Mouse (Mus musculus): ENCODE results near the gene Gck. TPM values are rescaled to one million over a fixed set of nuclear protein-coding genes. Genes with fewer than 3 reads are reported as not detected.
A peak's percentile ranks its signal among the peaks of the same experiment; 100 is the strongest.

The Gck gene
- total RNA-seq (2021): 1 to 10 TPM in 1 of 2 experiments, under 1 TPM in 1; 0.29 to 1.3 TPM
- long read RNA-seq, experiment 1, partial matches to known transcripts: 1 of 2 reads
- long read RNA-seq, experiment 1, other reads (novel, unspliced or antisense): 0 of 2 reads
- long read RNA-seq, experiment 2, partial matches to known transcripts: 0 of 2 reads
- long read RNA-seq, experiment 2, other reads (novel, unspliced or antisense): 0 of 2 reads

GRCm38 (mm10) chr11:5949586-5950352 is at the start of gene Gck:
Gene Gck, minus strand, starts transcription at chr11:5950081.
- intact Hi-C loops (cut with DNase I; ENCODE audit: low total_unique reads): no loop called here
- DNase-seq: no peak

- intact Hi-C loops (cut with DNase I; ENCODE audit: low total_unique reads): no loop called here
- no peak for DNase-seq
Observed at GRCm38 (mm10) chr11:5998472-5998871, 48.6 kb upstream of the Gck start.

- peak; percentile 86 for DNase-seq
- intact Hi-C loops (cut with DNase I; ENCODE audit: low total_unique reads): loop anchor here (2.0 kb wide), 1 partner anchor 191 kb away; no protein-coding TSS in a partner anchor
Observed at GRCm38 (mm10) chr11:5995989-5996388, 46.1 kb upstream of the Gck start.

GRCm38 (mm10) chr11:5994880-5995279 is 45.0 kb upstream of the Gck start:
- no peak for DNase-seq
- intact Hi-C loops (cut with DNase I; ENCODE audit: low total_unique reads): loop anchor here (5.0 kb wide), 2 partner anchors 32 to 267 kb away; no protein-coding TSS in a partner anchor

GRCm38 (mm10) chr11:5994212-5994611 is 44.3 kb upstream of the Gck start:
- no peak for DNase-seq
- intact Hi-C loops (cut with DNase I; ENCODE audit: low total_unique reads): loop anchor here (5.0 kb wide), 2 partner anchors 33 to 268 kb away; no protein-coding TSS in a partner anchor

- peak; percentile 40 for DNase-seq
- intact Hi-C loops (cut with DNase I; ENCODE audit: low total_unique reads): loop anchor here (5.0 kb wide), 2 partner anchors 36 to 271 kb away; no protein-coding TSS in a partner anchor
Observed at GRCm38 (mm10) chr11:5990910-5991309, 41.0 kb upstream of the Gck start.

- intact Hi-C loops (cut with DNase I; ENCODE audit: low total_unique reads): loop anchor here (5.0 kb wide), 2 partner anchors 37 to 272 kb away; no protein-coding TSS in a partner anchor
Observed at GRCm38 (mm10) chr11:5989954-5990593, 40.2 kb upstream of the Gck start.

GRCm38 (mm10) chr11:5988126-5988525 is 38.2 kb upstream of the Gck start:
- intact Hi-C loops (cut with DNase I; ENCODE audit: low total_unique reads): no loop called here
- no peak for DNase-seq

More at GRCm38 (mm10) chr11:5989954-5990593, 40.2 kb upstream of the Gck start:
- DNase-seq: no peak

- intact Hi-C loops (cut with DNase I; ENCODE audit: low total_unique reads): no loop called here
- DNase-seq: no peak
Observed at GRCm38 (mm10) chr11:5983629-5984028, 33.7 kb upstream of the Gck start.

GRCm38 (mm10) chr11:5981323-5981722 is 31.4 kb upstream of the Gck start:
- intact Hi-C loops (cut with DNase I; ENCODE audit: low total_unique reads): no loop called here
- DNase-seq: no peak

GRCm38 (mm10) chr11:5980561-5980960 is 30.7 kb upstream of the Gck start:
- intact Hi-C loops (cut with DNase I; ENCODE audit: low total_unique reads): no loop called here
- DNase-seq: no peak

- intact Hi-C loops (cut with DNase I; ENCODE audit: low total_unique reads): no loop called here
- no peak for DNase-seq
Observed at GRCm38 (mm10) chr11:5980108-5980507, 30.2 kb upstream of the Gck start.

GRCm38 (mm10) chr11:5979088-5979487 is 29.2 kb upstream of the Gck start:
- no peak for DNase-seq
- intact Hi-C loops (cut with DNase I; ENCODE audit: low total_unique reads): no loop called here

GRCm38 (mm10) chr11:5976106-5976505 is 26.2 kb upstream of the Gck start:
- peak; percentile 70 for DNase-seq
- intact Hi-C loops (cut with DNase I; ENCODE audit: low total_unique reads): no loop called here

GRCm38 (mm10) chr11:5975068-5975467 is 25.2 kb upstream of the Gck start:
- DNase-seq: peak; percentile 65
- intact Hi-C loops (cut with DNase I; ENCODE audit: low total_unique reads): no loop called here

- no peak for DNase-seq
- intact Hi-C loops (cut with DNase I; ENCODE audit: low total_unique reads): no loop called here
Observed at GRCm38 (mm10) chr11:5974053-5974452, 24.2 kb upstream of the Gck start.

GRCm38 (mm10) chr11:5973151-5973550 is 23.3 kb upstream of the Gck start:
- intact Hi-C loops (cut with DNase I; ENCODE audit: low total_unique reads): no loop called here
- DNase-seq: no peak

GRCm38 (mm10) chr11:5971202-5971601 is 21.3 kb upstream of the Gck start:
- no peak for DNase-seq
- intact Hi-C loops (cut with DNase I; ENCODE audit: low total_unique reads): no loop called here

- DNase-seq: no peak
- intact Hi-C loops (cut with DNase I; ENCODE audit: low total_unique reads): no loop called here
Observed at GRCm38 (mm10) chr11:5968223-5968622, 18.3 kb upstream of the Gck start.

- intact Hi-C loops (cut with DNase I; ENCODE audit: low total_unique reads): no loop called here
- DNase-seq: no peak
Observed at GRCm38 (mm10) chr11:5966751-5967150, 16.9 kb upstream of the Gck start.
